Mouse (Mus musculus) embryo, embryonic 11.5 days (tissue): ENCODE results near the gene Ankra2.

Source experiments
- DNase-seq: peaks from one replicate; pipeline ENCODE4 v3.0.0-alpha.2; 2012; ENCODE audit warnings: low read depth, low spot score

Gene Ankra2

DNA sequence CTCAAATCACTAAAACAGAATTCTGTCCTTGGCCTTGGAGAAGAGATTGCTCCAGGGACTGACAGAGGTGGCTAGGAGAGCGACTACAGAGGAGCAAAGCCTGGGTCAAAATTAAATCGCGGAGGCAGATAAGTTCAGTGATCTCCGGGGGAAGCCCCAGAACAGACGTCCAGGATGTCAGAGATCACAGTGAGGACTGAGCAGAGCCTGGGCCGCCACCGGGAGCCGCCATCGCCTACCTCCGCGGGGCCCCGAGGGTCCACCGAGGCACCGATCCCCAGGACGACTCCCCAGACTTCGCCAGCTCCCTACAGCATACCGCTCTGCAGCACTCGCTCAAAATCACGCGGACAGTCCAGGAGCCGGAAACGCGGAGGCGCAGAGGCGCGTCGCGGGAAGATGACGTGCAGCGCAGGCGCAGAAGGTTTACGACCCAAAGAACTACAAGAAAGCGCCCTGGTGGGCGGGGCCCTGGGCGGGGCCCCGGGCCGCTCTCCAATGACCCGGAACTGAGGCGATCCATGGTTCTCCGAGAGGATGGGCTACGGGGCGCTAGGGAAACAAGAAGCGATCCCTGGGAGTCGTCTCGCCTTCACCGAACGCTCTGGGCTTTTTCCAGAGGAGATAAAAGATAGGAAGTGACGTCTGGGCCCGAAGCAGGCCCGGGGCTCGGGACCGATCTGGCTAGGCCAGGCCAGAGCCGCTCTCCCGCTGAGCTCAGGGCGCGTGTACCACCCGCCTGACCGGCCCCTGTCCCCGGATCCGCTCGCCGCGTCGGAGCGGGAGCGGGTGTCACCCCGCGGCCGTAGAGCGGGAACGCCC is at the start of gene Ankra2, which contains the start of gene Utp15:
TSS of gene Ankra2 (plus strand) at position 439 of the 822 bp plus-strand sequence.
TSS of gene Utp15 (minus strand) at position 406 of the 822 bp plus-strand sequence.
- DNase-seq, result peak; percentile 99

DNA sequence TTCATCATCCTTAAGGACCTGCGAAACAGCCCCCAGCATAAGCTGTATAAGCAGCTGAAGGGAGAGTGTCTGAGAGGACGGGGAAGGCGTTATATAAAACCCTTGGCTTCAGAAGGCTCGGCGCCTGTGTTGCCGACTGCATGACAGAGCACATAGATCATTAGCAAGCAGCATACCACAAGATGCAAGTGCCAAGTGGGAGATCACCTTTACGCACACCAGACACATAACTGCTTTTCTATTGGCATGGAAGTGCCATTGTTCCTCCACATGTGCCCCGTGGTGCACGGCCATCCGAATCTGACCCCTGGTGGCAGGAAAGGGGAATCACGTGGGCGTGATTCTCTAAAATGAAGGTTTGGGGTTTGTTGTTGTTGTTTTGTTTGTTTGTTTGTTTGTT is 40.0 kb upstream of the Ankra2 start:
- DNase-seq, result no peak

DNA sequence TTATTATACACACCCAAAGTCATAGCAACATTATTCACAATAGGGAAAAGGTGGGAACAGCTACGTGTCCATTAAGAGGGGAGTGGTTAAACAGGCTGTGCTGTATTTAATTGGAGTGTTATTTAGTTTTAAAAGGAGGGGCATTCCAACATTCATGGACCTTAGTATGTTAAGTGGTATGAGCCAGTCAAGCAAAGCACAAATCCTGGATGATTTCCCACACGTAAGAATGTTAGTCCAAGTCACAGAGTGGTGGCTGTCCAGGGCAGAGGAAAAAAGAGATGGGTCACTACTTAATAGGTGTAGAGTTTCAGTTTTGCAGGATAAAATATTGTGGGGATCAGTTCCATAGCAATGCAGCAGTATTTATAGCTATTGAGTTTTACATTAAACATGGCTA is 36.6 kb upstream of the Ankra2 start:
- no peak for DNase-seq

DNA sequence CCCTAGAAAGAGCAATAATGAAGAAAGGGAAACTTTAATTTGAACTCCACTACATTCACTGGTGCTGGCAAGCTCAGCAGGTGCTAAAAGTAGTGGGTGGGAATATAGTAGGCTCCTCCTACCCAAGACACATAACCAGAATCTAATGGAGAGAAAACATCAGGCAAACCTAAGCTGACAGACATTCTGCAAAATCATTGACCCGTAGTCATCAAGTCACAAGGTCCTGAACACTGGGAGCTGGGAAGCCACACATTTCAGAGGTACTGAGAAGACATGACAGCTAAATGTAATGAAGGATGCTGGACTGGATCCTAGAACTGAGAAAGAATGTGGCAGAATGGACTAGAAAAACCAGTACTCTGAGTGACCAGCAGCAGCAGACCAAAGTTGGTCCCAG is 32.4 kb upstream of the Ankra2 start:
- DNase-seq, result no peak

DNA sequence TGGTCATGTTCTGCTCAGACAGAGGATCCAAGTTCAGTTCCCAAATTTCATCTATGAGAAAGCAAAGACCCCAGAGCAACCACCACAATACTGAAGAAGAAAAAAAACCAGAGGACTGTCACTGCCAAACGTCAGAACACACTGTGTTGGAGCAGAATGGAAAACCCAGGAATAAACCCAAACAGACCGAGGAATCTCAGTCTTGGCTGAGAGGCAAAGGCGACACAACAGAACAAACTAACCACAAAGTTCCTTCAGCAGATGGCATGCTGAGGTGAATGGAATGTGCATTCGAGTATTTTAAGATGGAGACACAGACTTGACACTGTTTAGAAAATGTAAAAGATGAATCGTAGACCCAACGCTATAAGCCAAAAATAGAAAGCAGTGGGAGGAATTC is 27.4 kb upstream of the Ankra2 start:
- no peak for DNase-seq

DNA sequence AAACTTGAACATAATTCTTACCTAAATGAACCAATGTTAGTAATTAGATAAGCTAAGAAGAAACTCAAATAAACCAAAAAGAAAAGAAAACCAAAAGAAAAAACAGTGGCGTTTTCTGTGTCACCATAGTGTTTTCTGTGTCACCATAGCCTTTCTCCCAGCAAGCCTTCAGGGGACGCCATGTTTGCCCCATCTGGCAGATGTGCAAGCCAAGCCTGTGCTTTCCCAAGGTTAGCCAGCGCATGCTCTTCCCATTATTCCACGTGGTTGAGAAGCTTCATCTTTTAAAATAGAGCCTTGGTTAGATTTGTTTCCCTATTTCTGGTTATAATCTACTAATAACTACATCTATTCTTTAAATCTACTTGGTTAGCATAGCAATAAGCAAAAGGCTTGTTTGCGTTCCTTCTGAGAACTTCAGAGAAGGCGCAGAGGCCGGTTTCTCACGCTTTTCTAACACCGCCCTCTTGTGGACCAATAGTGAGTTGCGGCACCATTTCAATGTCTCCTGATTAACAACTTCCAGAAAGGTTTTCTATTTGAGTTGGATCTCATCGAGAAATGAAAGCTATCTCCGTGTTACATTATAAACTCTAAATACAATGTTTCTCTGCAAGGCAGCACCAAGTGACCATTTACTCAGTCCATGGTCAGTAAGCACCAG is 22.8 kb upstream of the Ankra2 start:
- peak; percentile 64 for DNase-seq

DNA sequence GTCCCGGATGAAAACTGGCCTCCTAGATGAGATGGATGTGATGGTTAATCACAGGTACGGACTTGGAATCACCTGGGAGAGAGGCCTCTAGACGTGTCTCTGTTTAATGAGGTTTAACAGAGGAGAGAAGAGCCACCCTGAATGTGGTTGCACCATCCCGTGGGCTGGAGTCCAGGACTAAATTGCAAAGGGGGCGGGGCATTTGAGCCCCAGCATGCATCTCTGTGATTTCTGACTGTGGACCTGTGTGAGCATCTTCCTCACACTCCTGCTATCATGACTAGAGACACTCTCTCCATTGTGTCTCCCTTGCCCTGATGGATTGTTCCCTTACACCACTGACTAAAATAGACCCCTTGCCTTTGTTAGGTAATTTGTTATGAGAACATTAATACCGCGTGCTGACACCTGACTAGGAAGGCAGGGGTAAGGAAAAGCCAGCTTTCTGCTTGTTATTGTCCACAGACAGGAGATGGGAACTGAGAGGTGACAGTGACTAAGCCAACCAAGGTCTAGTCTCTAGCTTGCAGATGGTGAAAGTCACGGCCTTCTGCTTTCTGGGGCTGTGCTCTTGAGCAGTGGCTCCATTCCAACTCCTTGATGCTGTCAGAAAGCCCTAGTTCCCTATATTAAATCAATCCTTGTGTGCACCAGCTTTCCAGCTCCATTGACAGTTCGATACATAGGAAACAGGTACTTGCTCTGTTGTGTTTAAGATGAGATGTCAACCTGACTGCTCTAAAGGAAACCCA is 21.2 kb upstream of the Ankra2 start:
- DNase-seq, result no peak

DNA sequence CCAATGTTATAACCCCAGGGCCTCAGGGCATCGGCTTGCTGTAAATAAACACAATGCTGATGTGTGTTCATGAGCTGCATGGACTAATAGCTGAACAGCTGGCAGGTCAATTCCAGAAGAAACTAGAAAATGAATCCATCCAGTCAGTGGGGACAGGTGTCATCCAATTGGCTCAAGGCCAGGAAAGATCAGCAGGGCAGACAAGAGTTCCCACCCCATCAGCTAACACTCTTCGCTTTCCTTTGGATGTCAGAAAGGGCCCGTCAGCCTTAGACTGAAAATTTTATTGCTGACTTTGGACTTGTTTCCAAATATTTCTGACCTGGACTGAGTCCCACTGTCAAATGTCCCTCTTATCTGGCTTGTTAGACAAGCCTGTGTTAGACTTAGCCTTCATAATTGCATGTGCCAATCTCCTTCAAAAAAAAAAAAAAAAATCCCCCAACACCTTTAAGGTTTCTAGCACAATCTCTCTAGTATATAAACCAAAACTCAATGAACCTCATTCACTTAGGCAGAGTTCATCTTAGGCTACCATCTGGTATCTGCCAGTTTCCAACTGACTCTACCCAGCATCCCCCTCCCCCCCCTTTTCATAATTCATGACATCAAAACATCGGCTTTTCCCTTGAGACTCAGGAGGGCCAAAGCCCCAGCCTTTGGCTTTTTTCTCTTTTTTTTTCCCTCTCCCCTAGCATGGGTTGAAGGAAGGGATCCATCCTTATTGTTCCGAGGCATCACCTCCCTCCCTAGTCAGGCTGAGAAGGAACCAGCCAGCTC is 18.1 kb upstream of the Ankra2 start:
- no peak for DNase-seq

DNA sequence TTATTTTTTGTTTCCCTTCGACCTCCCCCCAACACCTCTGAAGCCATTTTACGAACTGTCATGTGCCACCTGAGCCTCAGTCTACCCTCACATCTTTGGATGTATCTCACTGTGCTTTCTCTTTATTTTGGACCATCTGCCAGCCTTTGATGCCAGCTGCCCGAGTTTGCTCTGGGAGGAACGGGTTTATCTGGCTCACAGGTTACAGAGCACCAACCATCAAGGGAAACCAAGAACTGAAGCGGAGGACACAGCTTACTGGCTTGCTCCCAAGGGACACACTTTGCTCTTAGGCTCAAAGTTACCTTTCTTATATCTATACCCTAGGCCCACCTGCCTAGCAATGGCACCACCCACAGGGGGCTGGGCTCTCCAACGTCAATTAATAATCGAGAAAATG is 17.5 kb upstream of the Ankra2 start:
- no peak for DNase-seq

DNA sequence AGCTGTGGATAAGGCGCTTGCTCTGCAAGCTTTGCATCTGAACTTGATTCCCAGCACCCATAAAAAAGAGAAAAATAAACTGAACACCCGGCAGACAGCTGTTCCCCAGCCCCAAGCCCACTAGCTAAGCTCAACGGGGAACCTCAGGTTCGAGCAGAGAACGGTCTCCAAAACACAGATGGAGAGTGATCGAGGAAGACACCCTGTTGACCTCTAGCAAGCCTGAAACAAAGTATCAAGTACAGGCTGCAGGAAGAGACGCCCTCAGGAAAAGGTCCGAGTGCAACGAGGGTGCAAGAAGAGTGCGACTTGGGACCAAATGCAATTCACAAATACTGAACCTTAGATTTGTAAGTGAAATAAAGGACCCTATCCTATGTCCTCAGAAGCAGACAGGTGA is 13.3 kb upstream of the Ankra2 start:
- DNase-seq, result no peak

DNA sequence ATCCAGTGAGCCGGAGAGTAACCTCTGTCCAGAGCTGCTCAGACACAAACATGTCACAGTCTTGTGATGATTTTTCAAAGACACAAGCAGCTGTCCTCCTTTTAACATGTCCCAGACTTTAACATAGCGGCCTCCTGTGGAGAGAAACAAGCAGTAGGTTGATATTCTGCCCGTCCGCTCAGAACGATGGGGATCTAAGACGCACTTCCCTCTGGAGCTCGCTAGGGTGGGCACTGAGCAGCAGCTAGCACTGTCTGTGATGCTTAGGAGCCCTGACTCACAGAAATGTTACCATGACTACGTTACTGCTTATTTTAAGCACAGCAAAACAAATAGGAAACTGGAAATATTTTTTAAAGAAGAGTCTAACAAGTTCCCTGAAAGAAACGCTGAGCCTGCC is 8.0 kb upstream of the Ankra2 start:
- DNase-seq, result no peak

DNA sequence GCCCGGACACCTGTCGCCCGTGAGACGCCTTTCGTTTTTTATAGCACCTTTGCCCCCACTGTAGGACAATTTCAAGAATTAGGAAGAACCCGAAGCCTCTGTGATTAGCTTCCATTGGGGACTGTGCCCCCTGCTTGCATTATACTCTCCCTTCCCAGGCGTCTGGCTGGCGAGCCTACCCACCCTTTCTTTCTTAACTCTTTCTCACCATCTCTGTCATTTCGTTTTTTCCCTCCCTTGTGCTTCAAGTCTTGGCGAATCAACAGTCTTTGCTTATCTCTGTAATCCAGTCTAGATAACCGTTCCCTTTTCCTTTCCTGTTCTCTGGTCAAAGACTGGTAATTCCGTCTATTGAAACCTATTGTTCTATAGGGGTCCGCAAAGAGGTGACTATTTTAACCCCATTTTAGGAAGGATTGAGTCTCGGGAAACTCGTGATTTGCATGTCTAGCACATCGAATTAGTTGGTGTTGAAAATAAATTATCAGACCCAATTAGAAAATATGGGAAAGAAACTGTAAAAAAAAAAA is 649 bp downstream of the Ankra2 start:
- DNase-seq, result peak; percentile 9

DNA sequence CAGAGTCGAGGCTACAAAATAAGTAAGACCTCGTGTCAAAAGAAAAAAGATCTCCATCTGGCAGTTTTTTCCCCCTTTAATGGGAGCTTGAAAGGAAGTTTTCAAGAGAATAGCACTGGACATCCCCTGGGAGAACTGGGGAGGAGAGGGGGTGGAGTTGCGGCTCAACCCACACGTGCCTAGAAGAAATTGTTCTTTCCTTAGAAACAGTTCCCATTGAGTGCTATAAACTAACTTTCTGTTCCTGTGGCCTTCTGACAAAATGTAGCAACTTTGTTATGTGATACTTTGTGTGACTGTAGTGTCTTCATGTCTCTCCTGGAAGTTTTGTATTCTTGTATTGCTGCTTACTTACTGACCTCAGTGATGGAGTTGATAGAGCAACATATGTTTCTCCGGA is 1.2 kb downstream of the Ankra2 start:
- DNase-seq, result no peak

DNA sequence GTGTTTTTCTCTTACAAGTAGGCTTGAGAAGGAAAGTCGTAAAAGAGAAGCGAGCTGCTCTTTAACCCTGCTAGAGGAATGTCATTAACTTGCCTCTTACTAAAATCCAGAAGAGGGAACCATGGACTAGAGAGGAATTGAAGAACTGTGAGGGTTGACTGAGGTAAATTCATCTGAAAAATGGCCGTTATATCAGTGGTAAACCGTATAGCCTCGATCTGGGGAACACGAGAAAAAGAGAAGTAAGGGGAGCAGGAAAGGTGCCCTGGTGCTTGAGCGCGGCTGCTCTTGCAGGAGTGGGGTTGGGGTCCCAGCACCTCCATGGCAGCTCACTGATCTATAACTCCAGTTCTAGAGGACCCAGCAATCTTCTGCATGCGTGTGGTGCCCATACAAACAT is 11.1 kb downstream of the Ankra2 start:
- no peak for DNase-seq

DNA sequence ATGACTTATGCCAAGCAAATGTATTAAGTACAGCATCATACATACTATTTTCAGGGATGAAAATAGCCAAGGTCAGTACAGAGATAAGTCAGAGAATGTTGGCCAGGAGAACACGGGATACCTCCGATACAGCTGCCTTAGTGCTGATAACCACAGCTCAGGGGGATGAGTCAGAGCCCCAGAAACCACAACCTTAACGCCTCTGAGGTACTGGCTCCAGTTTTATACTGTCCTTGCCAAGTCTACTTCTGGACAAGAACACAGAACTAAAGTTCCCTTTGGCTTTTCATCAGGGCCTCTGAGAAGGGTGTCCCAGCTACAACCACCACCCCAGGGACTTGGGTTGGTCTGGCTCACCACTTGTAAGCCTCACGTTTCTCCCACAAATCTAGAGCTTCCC is 12.8 kb downstream of the Ankra2 start:
- no peak for DNase-seq

DNA sequence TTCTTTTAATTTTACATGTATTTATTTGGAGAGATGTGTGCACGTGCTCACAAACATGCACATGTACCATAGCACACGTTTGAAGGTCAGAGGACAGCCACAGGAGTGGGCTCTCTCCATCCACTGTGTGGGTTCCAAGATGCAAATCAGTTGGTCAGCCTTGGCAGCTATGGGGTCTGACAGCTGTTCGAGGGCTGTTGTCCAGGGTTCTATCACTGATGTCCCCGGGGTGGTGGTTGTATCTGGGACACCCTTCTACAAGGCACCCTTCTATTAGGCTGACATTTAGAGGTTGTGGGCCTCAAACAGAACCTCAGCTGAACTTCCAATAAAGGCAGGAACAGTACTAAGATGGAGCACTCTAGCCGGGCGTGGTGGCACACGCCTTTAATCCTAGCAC is 13.4 kb downstream of the Ankra2 start:
- DNase-seq, result no peak

DNA sequence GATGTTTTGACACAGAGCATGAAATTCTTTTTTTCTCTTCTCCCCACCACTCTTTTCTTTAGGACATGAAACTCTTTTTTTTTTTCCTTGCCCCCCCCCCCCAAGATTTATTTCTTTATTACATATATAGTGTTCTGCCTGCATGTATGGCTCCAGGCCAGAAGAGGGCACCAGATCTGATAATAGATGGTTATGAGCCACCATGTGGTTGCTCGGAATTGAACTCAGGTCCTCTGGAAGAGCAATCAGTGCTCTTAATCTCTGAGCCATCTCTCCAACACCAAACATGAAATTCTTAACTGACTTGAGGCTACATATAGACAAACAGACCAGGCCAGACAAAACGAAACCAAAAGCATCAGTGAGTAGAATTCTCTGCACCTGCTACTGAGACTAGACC is 14.6 kb downstream of the Ankra2 start:
- DNase-seq, result no peak

DNA sequence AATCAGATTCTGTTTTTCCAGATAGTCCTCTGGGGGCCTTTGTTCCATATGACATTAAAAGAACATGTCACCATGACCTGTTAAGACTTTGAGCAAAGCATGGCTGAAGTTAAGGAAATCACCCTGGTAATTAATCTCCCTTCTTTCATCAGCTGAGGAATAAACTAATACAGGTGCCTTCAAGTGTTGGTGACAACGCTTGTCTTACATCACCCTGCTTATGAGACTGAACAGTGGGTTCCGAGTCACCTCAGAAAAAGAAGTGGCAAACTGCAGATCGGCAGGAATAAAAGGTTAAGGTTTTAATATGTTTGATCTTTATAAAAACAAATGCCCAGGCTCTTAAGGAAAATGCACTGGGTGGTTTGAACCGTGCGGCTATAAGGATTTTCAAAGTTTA is 16.8 kb downstream of the Ankra2 start, which contains the start of gene Gm21976:
TSS of gene Gm21976 (plus strand) at position 202 of the 400 bp plus-strand sequence.
- DNase-seq, result no peak

DNA sequence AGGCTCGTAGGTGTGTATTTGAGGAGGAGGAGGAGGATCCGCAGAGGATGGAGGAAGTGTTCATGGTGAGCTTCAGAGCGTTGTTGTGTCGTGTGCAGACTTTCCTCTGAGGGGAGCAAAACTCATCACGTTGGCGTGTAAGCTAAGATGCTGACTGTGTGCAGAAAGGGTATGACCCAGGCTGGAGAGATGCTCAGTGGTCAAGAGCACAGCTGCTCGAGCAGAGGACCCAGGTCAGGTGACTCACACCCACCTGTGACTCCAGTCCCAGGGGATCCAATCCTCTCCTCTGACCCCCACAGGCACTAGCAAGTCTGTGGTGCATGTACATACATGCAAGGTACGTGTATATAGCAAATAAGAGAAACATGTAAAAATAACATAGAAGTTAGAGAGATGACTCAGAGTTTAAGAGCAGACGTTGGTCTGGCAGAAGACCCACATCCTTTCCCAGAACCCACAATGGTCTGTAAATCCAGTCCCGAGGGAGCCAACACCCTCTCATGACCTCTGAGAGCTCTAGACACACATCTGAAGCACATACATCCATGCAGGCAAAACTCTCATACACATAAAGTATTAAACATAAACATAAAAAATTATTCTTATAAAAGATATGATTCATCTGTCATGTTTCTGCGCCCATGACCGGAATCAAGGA is 18.2 kb downstream of the Ankra2 start:
- no peak for DNase-seq

DNA sequence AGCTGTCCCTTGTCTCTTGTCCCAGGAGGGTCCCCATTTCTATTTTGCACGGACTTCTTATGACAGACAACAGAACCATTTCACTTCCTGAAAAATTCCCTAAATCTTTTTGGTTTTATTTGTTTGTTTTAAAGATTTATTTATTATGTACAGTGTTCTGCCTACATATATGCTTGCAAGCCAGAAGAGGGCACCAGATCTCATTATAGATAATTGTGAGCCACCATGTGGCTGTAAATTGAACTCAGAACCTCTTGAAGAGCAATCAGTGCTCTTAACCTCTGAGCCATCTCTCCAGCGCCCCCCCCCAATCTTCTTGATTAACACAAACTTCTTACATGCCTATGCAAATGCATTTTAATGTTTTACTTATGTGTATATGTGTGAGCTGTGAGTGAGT is 27.8 kb downstream of the Ankra2 start:
- DNase-seq, result no peak

DNA sequence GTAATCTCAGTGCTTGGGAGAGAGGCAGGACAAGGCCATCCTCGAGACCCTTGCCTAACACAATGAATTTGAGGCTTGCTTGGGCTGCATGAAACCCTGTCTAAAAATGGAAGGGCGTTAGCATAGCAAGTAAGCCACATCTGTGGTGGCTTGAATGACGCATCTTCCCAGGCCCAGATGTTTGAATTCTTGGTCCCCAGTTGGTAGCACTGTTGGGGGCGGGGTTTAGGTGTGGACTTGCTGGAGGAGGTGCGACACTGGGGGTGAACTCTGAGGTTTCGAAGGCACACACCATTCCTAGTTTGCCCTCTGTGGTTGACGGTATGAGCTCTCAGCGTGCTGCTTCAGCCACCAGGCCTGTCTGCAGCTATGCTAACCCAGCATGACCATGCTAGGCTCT is 28.8 kb downstream of the Ankra2 start:
- no peak for DNase-seq
